Mouse (Mus musculus): ENCODE data around the gene Cox17. TPM values are rescaled to one million over a fixed set of nuclear protein-coding genes. Genes with fewer than 3 reads are reported as not detected.
A peak's percentile ranks its signal among the peaks of the same experiment; 100 is the strongest.

Cox17 gene
- total RNA-seq, 2 experiments from 2014 or later, result 261 to 277 TPM

- no peak for DNase-seq (ENCODE audit: low spot score)
- intact Hi-C loops (cut with DNase I), result no loop called here
These were observed 38.4 kb downstream of the Cox17 start for GRCm38 (mm10) chr16:38385184-38385634.

GRCm38 (mm10) chr16:38385700-38386099 lies 38.9 kb downstream of the Cox17 start:
- intact Hi-C loops (cut with DNase I), result no loop called here
- DNase-seq (ENCODE audit: low spot score), result no peak

- intact Hi-C loops (cut with DNase I), result no loop called here
These were observed 40.6 kb downstream of the Cox17 start for GRCm38 (mm10) chr16:38387389-38387788.

GRCm38 (mm10) chr16:38388757-38389156 lies 42.0 kb downstream of the Cox17 start:
- intact Hi-C loops (cut with DNase I), result no loop called here
- DNase-seq (ENCODE audit: low spot score), result no peak

More at GRCm38 (mm10) chr16:38387389-38387788, 40.6 kb downstream of the Cox17 start:
- DNase-seq (ENCODE audit: low spot score), result no peak

- intact Hi-C loops (cut with DNase I), result no loop called here
- DNase-seq (ENCODE audit: low spot score), result no peak
These were observed 42.6 kb downstream of the Cox17 start for GRCm38 (mm10) chr16:38389284-38389893.

GRCm38 (mm10) chr16:38390322-38390721 lies 43.5 kb downstream of the Cox17 start:
- intact Hi-C loops (cut with DNase I), result loop anchor here (5.0 kb wide), 1 partner anchor 38 kb away; no protein-coding TSS in a partner anchor
- no peak for DNase-seq (ENCODE audit: low spot score)

GRCm38 (mm10) chr16:38392126-38392894 lies 45.5 kb downstream of the Cox17 start:
- intact Hi-C loops (cut with DNase I), result loop anchor here (5.0 kb wide), 1 partner anchor 40 kb away; no protein-coding TSS in a partner anchor
- peak; percentile 77 for DNase-seq (ENCODE audit: low spot score)

- DNase-seq (ENCODE audit: low spot score), result no peak
- intact Hi-C loops (cut with DNase I), result loop anchor here (5.0 kb wide), 1 partner anchor 42 kb away; no protein-coding TSS in a partner anchor
These were observed 47.4 kb downstream of the Cox17 start for GRCm38 (mm10) chr16:38394191-38394618.

- intact Hi-C loops (cut with DNase I), result loop anchor here (5.0 kb wide), 2 partner anchors 37 to 87 kb away; partner anchors contain the start of gene Pla1a
- DNase-seq (ENCODE audit: low spot score), result no peak
These were observed 48.4 kb downstream of the Cox17 start for GRCm38 (mm10) chr16:38395060-38395730.

GRCm38 (mm10) chr16:38396155-38396554 lies 49.4 kb downstream of the Cox17 start:
- intact Hi-C loops (cut with DNase I), result loop anchor here (5.0 kb wide), 2 partner anchors 36 to 86 kb away; partner anchors contain the start of gene Pla1a
- peak; percentile 26 for DNase-seq (ENCODE audit: low spot score)

GRCm38 (mm10) chr16:38398266-38398665 lies 51.5 kb downstream of the Cox17 start:
- intact Hi-C loops (cut with DNase I), result loop anchor here (5.0 kb wide), 2 partner anchors 34 to 84 kb away; partner anchors contain the start of gene Pla1a
- DNase-seq (ENCODE audit: low spot score), result no peak

GRCm38 (mm10) chr16:38399076-38399475 lies 52.3 kb downstream of the Cox17 start:
- intact Hi-C loops (cut with DNase I), result loop anchor here (5.0 kb wide), 2 partner anchors 33 to 83 kb away; partner anchors contain the start of gene Pla1a
- DNase-seq (ENCODE audit: low spot score), result no peak

- peak; percentile 59 for DNase-seq (ENCODE audit: low spot score)
- intact Hi-C loops (cut with DNase I), result loop anchor here (2.0 to 5.0 kb wide), 3 partner anchors 33 to 83 kb away; partner anchors contain the start of genes Adprh and Pla1a
These were observed 52.9 kb downstream of the Cox17 start for GRCm38 (mm10) chr16:38399531-38400231.

- no peak for DNase-seq (ENCODE audit: low spot score)
- intact Hi-C loops (cut with DNase I), result loop anchor here (2.0 kb wide), 1 partner anchor 52 kb away; the partner anchor contains the start of gene Adprh
These were observed 53.6 kb downstream of the Cox17 start for GRCm38 (mm10) chr16:38400311-38400960.

GRCm38 (mm10) chr16:38401468-38401867 lies 54.7 kb downstream of the Cox17 start:
- intact Hi-C loops (cut with DNase I), result loop anchor here (2.0 kb wide), 1 partner anchor 51 kb away; the partner anchor contains the start of gene Adprh
- no peak for DNase-seq (ENCODE audit: low spot score)

Measured in heart, postnatal 25 days (tissue).